Mouse (Mus musculus): ENCODE data around the gene Rer1.

Gene Rer1

GRCm38 (mm10) chr4:155070921-155071320, 15.3 kb downstream of the Rer1 start:
- DNase-seq = no peak

- no peak for DNase-seq
These were observed 16.0 kb downstream of the Rer1 start for GRCm38 (mm10) chr4:155070199-155070598.

- DNase-seq = peak; percentile 63
These were observed 17.0 kb downstream of the Rer1 start for GRCm38 (mm10) chr4:155069191-155069590.

- DNase-seq = no peak
These were observed 17.7 kb downstream of the Rer1 start for GRCm38 (mm10) chr4:155068357-155068972.

GRCm38 (mm10) chr4:155066834-155067522, 19.2 kb downstream of the Rer1 start, which contains the start of gene Pex10:
Pex10 (plus strand) TSS chr4:155067016.
- DNase-seq = peak; percentile 97

- DNase-seq = peak; percentile 89
These were observed 20.0 kb downstream of the Rer1 start for GRCm38 (mm10) chr4:155065970-155066833.

- no peak for DNase-seq
These were observed 21.7 kb downstream of the Rer1 start for GRCm38 (mm10) chr4:155064474-155064873.

- no peak for DNase-seq
These were observed 22.3 kb downstream of the Rer1 start for GRCm38 (mm10) chr4:155063895-155064294.

GRCm38 (mm10) chr4:155058325-155058724, 27.9 kb downstream of the Rer1 start:
- DNase-seq = no peak

- no peak for DNase-seq
These were observed 29.5 kb downstream of the Rer1 start, which contains the start of gene Plch2 for GRCm38 (mm10) chr4:155056724-155057123. Plch2 (minus strand) TSS chr4:155056784.

GRCm38 (mm10) chr4:155050116-155050515, 36.1 kb downstream of the Rer1 start:
- DNase-seq = no peak

GRCm38 (mm10) chr4:155046636-155047035, 39.5 kb downstream of the Rer1 start:
- no peak for DNase-seq

GRCm38 (mm10) chr4:155043289-155043625, 42.9 kb downstream of the Rer1 start:
- no peak for DNase-seq

- peak; percentile 54 for DNase-seq
These were observed 43.4 kb downstream of the Rer1 start for GRCm38 (mm10) chr4:155042606-155043288.

GRCm38 (mm10) chr4:155040696-155041095, 45.5 kb downstream of the Rer1 start:
- DNase-seq = no peak

- DNase-seq = no peak
These were observed 46.0 kb downstream of the Rer1 start for GRCm38 (mm10) chr4:155040197-155040596.

- no peak for DNase-seq
These were observed 51.4 kb downstream of the Rer1 start for GRCm38 (mm10) chr4:155034787-155035186.

GRCm38 (mm10) chr4:155034202-155034601, 52.0 kb downstream of the Rer1 start:
- DNase-seq = no peak

GRCm38 (mm10) chr4:155033115-155033514, 53.1 kb downstream of the Rer1 start:
- DNase-seq = no peak

GRCm38 (mm10) chr4:155024170-155025010, 61.8 kb downstream of the Rer1 start:
- DNase-seq = peak; percentile 82
